21 mouse cellular contexts compared by ENCODE assay signal in the genomic region with DNA sequence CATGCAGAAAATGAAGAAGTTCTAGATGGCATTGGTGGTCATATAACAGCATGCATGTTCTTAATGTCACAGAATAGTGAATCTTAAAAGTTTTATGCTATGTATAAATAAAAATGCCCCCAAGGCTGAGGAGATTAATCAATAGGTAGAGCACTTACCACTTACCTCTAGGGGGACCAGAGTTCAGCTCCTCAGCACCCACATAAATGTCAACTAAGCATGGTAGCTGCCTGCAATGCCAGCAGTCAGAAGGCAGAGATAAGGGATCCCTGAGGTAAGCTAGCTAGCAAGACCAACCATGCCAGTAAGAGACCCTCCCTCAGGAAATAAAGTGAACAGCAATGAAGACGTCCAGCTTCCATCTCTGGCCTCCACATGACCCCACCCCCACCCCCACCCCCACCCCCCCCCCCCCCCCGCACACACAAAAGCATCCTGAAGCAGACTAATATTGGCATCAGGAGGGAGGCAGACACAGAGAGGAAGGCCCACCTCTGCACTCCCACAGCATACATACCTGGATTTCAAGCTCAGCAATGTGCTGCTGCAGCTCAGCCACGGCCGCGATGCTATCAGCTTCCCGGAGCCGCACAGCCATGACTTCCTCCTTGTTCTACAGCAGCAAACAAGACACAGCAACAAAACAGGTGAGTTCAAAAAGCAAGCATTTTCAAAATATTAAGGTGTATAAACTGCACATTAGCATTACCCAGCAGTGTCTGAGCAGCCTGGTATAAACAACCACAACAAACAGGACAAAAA. TPM values are rescaled to one million over a fixed set of nuclear protein-coding genes. Genes with fewer than 3 reads are reported as not detected.
A peak's percentile ranks its signal among the peaks of the same experiment; 100 is the strongest.
DNase-seq lines count a peak whose midpoint lies in the region; ATAC-seq lines count a peak whose summit lies in the region.
"Had no signal": no experiment of that assay in that cellular context is flagged by ENCODE, and none has a peak within 500 bp of the region (broad histone marks: within the 10 kb centered on the region; RNA-seq: fewer than 3 reads in every experiment).

No protein-coding gene starts in this region.

- no peak overlapping the region for H3K27ac ChIP-seq in forebrain, embryonic 13.5 days
- H3K27ac ChIP-seq: embryonic facial prominence, embryonic 13.5 days; gastrocnemius, adult 2 months; heart, embryonic 13.5 days had no signal

- no peaks in the 10 kb centered on the region for H3K27me3 ChIP-seq in forebrain, embryonic 13.5 days
- H3K27me3 ChIP-seq: embryonic facial prominence, embryonic 13.5 days; heart, embryonic 13.5 days had no signal

- no peaks in the 10 kb centered on the region for H3K4me1 ChIP-seq in forebrain, embryonic 13.5 days
- H3K4me1 ChIP-seq: embryonic facial prominence, embryonic 13.5 days had no signal

- H3K9me3 ChIP-seq in forebrain, embryonic 13.5 days (replicated peaks): no peaks in the 10 kb centered on the region
- H3K9me3 ChIP-seq: embryonic facial prominence, embryonic 13.5 days; heart, embryonic 13.5 days had no signal

- peak; percentile 52 for ATAC-seq in activated CD4-positive, CD25-positive, alpha-beta regulatory T cell, adult 4 months
- ATAC-seq in forebrain, embryonic 13.5 days: no peak
- ATAC-seq: forebrain, embryonic 14.5 days; hindbrain, embryonic 16.5 days had no signal

- no peak overlapping the region for H3K9ac ChIP-seq in forebrain, embryonic 13.5 days
- H3K9ac ChIP-seq: embryonic facial prominence, embryonic 13.5 days; heart, embryonic 13.5 days had no signal

- peaks cover 11% of the 10 kb centered on the region for H3K36me3 ChIP-seq in forebrain, embryonic 13.5 days (ENCODE audit: poor library complexity, severe bottlenecking)

- peak; percentile 30 for DNase-seq in A20 (ENCODE audit: low read depth, low spot score)
- peak; percentile 23 for DNase-seq in CD4-positive helper T cell, adult 2 months (ENCODE audit: low read depth, low spot score)
- DNase-seq in naive thymus-derived CD4-positive, alpha-beta T cell, adult 2 months (ENCODE audit: low read depth): peak; percentile 34
- no peak for DNase-seq in cerebellum, adult 11-12 months
- DNase-seq in heart, adult 9 months (ENCODE audit: low spot score in 2 of 2): no peak
- DNase-seq: adrenal gland, postnatal 10 days; B cell, adult 2 months; cerebellum, adult 11 months; cerebellum, adult 9-10 months; cerebellum, postnatal 25 days; gastrocnemius, adult 2 months; gastrocnemius, postnatal 25 days; heart, postnatal 36 days had no signal

- 92% methylated on average over 7 of the region's 7 CpGs for WGBS in forebrain, embryonic 13.5 days

- H3K4me3 ChIP-seq in forebrain, embryonic 13.5 days: no peak overlapping the region
- H3K4me3 ChIP-seq: embryonic facial prominence, embryonic 13.5 days; gastrocnemius, adult 2 months; heart, embryonic 13.5 days had no signal

- no peak overlapping the region for H3K4me2 ChIP-seq in forebrain, embryonic 13.5 days
- H3K4me2 ChIP-seq: embryonic facial prominence, embryonic 13.5 days; heart, embryonic 13.5 days had no signal

RNA-seq across cellular contexts. Expression of gene Ube2d2b, which starts 42.0 kb away (rescaled TPM):
- polyA plus RNA-seq in activated CD4-positive, CD25-positive, alpha-beta regulatory T cell, adult 4 months (2017; shearing (Covaris generic)): under 1 TPM in 1 of 2 experiments, not detected in 1; 0.33 TPM
- polyA plus RNA-seq in forebrain, embryonic 13.5 days (2015; fragmentation: Nextera tagmentation; extraction: Ambion mirVana): 0.15 and 0.24 TPM in 2 replicates
- polyA plus RNA-seq: brain, embryonic 14.5 days; heart, postnatal 0 days had no signal

Comparison
In these comparisons a context has a peak if more than half of its experiments do, and no peak if none do; other contexts are left out.
1. DNase-seq: peak in A20 (single experiment), CD4-positive helper T cell, adult 2 months (single experiment) and naive thymus-derived CD4-positive, alpha-beta T cell, adult 2 months (single experiment); none in cerebellum, adult 11-12 months (single experiment) and heart, adult 9 months (0 of 2).